Mouse (Mus musculus): ENCODE measurements around the gene Rap1gap. TPM values are rescaled to one million over a fixed set of nuclear protein-coding genes. Genes with fewer than 3 reads are reported as not detected.

The Rap1gap gene
- polyA plus RNA-seq, 1 experiment from 2014 or later: 18.4 TPM

DNA sequence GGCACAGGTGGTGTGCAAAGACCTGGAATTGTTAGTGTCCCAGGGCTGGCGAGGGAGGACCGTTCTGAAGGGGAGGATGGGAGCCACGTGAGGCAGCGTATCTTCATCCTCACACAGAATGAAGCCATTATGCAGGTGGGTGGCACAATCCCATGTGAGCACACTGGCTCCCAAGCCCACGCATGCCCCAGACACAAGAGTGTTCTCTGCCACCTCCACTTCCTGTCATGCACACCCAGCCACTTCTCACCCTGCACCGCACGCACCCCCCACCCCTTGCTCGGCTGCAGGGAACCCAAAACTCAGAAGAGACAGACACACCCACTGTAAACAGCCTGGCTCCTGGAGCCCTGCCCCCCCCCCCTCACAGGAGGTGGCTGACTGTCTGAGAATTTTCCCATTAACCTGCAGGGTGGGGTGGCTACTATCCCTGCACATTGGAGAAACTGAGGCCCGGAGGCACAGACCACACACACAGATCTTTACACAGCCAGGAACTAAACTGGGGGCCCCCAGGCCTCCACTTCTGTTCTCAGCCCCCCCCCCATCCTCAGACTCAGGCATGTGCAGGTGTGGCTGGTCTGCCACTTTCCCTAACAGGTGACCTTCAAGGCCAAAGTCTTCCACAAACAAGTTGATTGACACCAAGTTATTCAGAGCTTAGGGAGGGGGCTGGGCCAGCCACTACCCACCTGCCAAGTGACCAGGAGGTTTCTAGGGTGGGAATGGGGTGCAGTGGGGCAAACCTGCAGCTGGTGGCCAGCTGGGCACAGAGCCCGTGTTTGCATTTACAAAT is 27.8 kb downstream of the Rap1gap start:
- H3K9ac ChIP-seq (ENCODE audit: low read depth, low read length): no peak overlapping the region
- DNase-seq (ENCODE audit: low spot score) (no peak), ATAC-seq (ENCODE audit: low read depth) (no peak)
- H3K27me3 ChIP-seq (replicated peaks; ENCODE audit: control insufficient read depth, insufficient read depth, low read length): no peaks in the 10 kb centered on the region
- H3K4me2 ChIP-seq (ENCODE audit: low read depth, low read length): no peak overlapping the region
- no peak overlapping the region for H3K27ac ChIP-seq (replicated peaks; ENCODE audit: low read depth, low read length)
- no peaks in the 10 kb centered on the region for H3K9me3 ChIP-seq (ENCODE audit: control insufficient read depth, low read length)
- 87% methylated on average over 8 of the region's 10 CpGs for WGBS
- peaks cover 6% of the 10 kb centered on the region; the same call in 1 of the 2 replicates for H3K4me1 ChIP-seq (ENCODE audit: control insufficient read depth, insufficient read depth, low read length)
- no peak overlapping the region for H3K4me3 ChIP-seq (ENCODE audit: low read depth, low read length)
- H3K36me3 ChIP-seq (ENCODE audit: control insufficient read depth, insufficient read depth, low read length): no peaks in the 10 kb centered on the region

DNA sequence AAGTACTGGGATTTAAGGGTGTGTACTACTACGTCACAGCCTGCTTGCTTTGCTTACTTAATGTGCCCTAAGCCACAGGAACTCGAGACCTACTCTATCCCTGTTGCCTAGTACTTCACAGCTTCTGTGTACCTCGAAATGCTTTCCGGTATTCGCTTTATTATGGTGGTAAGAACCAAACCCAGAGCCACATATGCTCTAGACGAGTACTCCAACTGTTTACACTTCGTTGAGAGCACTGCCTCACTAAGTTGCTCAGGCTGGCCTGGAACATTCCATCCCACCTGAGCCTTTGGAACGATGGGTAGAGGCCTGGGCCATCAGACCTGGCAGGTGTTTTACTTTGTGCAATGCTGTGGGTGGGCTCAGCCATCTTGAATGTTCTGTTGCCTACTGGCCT is 30.8 kb downstream of the Rap1gap start:
- Histone ChIP-seq H3K4me1 (ENCODE audit: control insufficient read depth, insufficient read depth, low read length) (peaks cover 20% of the 10 kb centered on the region), H3K27ac (replicated peaks; ENCODE audit: low read depth, low read length) (no peak overlapping the region), H3K9ac (ENCODE audit: low read depth, low read length) (no peak overlapping the region), H3K36me3 (ENCODE audit: control insufficient read depth, insufficient read depth, low read length) (no peaks in the 10 kb centered on the region), H3K9me3 (ENCODE audit: control insufficient read depth, low read length) (no peaks in the 10 kb centered on the region), H3K4me2 (ENCODE audit: low read depth, low read length) (no peak overlapping the region), H3K27me3 (replicated peaks; ENCODE audit: control insufficient read depth, insufficient read depth, low read length) (no peaks in the 10 kb centered on the region), H3K4me3 (ENCODE audit: low read depth, low read length) (no peak overlapping the region)
- DNase-seq (ENCODE audit: low spot score): no peak
- WGBS: 77% methylated on average over 8 of the region's 8 CpGs
- no peak for ATAC-seq (ENCODE audit: low read depth)

DNA sequence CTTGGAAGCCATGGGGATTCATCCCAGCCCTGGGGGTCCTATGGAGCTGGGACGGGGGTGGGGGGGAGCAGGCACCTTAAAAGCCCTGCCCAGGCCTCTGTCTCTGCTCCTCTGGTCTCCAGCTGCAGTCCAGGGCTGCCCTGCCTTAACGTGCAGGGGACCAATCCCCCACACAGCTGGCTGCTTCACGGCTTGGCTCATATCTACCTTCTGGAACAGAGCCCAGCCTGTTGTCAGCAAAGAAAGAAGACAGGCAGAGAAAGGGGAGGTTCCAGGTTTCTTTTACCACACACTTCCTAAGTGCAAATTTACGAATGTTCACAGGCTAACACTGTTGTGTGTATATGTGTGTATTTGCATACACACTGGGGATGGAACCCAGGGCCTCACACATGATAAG is 31.4 kb downstream of the Rap1gap start:
- 0 out of 2 replicates have a peak overlapping the region, but pooled peaks have one; percentile 10 for H3K9ac ChIP-seq (ENCODE audit: low read depth, low read length)
- no peak overlapping the region for H3K4me2 ChIP-seq (ENCODE audit: low read depth, low read length)
- H3K27me3 ChIP-seq (replicated peaks; ENCODE audit: control insufficient read depth, insufficient read depth, low read length): no peaks in the 10 kb centered on the region
- WGBS: 17% methylated on average over 3 of the region's 4 CpGs
- no peak overlapping the region for H3K4me3 ChIP-seq (ENCODE audit: low read depth, low read length)
- ATAC-seq (ENCODE audit: low read depth) (peak; percentile 71), DNase-seq (ENCODE audit: low spot score) (peak; percentile 87)
- H3K4me1 ChIP-seq (ENCODE audit: control insufficient read depth, insufficient read depth, low read length): peaks cover 20% of the 10 kb centered on the region
- H3K36me3 ChIP-seq (ENCODE audit: control insufficient read depth, insufficient read depth, low read length): no peaks in the 10 kb centered on the region
- H3K27ac ChIP-seq (replicated peaks; ENCODE audit: low read depth, low read length): 0 out of 2 replicates have a peak overlapping the region, but pooled peaks have one; percentile 23
- H3K9me3 ChIP-seq (ENCODE audit: control insufficient read depth, low read length): no peaks in the 10 kb centered on the region

DNA sequence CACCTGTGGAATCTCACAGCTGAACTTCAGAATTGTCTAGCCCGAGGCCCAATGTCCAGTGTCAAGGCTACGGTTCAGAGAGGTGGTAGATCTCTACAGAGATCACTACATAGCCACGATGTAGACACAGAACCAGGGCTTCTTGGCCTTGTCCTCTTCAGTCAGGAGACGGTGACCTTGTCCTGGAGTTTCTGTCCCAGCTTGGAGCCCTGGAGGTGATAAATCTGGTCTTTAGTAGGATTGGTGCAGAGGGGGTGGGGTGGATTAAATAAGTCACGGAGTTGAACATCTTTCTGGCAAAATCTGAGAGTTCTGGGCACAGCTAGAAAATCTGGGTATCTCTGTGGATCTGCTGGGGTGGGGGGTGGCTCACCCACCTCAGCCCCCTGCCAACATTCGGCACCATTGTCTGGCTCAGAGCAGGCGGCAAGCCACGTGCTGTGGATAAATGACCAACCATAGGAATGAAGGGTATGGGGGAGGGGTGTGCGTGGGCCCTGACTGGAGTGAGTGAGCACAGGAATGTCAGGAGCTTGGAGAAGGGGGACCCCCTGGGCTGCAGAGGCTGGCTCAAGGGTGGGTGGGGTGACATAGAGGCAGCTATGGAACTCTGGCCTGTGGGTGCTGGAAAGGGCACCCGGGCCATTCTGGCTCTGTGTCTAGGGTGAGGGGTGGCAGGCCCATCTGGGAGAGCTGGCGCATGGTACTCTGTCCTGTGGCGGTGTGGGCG is 32.8 kb downstream of the Rap1gap start:
- Histone ChIP-seq H3K9me3 (ENCODE audit: control insufficient read depth, low read length) (no peaks in the 10 kb centered on the region), H3K4me2 (ENCODE audit: low read depth, low read length) (no peak overlapping the region), H3K27ac (replicated peaks; ENCODE audit: low read depth, low read length) (no peak overlapping the region), H3K9ac (ENCODE audit: low read depth, low read length) (no peak overlapping the region), H3K4me3 (ENCODE audit: low read depth, low read length) (no peak overlapping the region), H3K4me1 (ENCODE audit: control insufficient read depth, insufficient read depth, low read length) (peaks cover 20% of the 10 kb centered on the region), H3K36me3 (ENCODE audit: control insufficient read depth, insufficient read depth, low read length) (no peaks in the 10 kb centered on the region), H3K27me3 (replicated peaks; ENCODE audit: control insufficient read depth, insufficient read depth, low read length) (no peaks in the 10 kb centered on the region)
- no peak for ATAC-seq (ENCODE audit: low read depth)
- WGBS: 63% methylated on average over 11 of the region's 13 CpGs
- DNase-seq (ENCODE audit: low spot score): no peak

DNA sequence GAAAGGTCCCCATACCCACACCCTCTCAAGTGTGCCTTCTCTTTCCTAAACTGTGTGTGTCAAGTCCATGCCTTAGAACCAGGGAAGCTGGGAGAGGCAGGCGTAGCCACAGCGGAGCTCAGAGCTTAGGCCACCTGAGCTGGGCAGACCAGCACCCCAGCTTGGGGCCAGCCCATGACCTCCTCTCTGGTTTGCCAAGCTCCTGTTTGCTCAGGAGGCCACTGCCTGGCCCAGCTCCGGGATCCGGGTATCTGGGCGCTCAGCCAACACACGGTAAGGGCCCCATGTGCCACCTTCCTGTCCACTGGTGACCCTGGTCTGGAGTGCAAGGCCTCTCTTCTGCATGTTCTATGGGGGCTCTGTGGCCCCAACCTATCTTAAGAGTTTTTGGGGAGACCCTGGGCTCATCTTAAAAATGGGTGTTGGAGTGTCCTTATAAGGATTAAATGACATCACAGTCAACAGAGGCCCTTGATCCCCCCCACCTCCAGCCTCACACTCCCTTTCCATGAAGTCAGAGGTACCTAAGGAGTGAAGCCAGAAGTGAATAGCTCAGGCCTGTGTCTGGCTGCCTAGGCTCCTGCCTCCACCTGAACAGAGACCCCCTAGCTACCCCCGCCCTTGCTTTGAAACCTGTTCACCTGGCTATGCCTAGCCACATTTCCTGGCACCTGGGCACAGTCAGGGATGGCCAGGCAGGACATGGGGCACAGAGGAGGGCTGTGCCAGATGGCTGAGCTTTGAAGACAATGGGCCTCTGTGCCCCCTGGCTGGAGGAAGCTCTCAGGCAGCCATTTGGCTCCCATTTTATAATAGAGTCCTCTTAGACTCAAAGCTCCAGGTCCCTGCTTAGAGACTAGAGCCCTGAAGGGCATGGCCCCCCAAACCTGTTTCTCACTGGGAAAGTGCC is 33.8 kb downstream of the Rap1gap start:
- WGBS: 78% methylated on average over 7 of the region's 7 CpGs

DNA sequence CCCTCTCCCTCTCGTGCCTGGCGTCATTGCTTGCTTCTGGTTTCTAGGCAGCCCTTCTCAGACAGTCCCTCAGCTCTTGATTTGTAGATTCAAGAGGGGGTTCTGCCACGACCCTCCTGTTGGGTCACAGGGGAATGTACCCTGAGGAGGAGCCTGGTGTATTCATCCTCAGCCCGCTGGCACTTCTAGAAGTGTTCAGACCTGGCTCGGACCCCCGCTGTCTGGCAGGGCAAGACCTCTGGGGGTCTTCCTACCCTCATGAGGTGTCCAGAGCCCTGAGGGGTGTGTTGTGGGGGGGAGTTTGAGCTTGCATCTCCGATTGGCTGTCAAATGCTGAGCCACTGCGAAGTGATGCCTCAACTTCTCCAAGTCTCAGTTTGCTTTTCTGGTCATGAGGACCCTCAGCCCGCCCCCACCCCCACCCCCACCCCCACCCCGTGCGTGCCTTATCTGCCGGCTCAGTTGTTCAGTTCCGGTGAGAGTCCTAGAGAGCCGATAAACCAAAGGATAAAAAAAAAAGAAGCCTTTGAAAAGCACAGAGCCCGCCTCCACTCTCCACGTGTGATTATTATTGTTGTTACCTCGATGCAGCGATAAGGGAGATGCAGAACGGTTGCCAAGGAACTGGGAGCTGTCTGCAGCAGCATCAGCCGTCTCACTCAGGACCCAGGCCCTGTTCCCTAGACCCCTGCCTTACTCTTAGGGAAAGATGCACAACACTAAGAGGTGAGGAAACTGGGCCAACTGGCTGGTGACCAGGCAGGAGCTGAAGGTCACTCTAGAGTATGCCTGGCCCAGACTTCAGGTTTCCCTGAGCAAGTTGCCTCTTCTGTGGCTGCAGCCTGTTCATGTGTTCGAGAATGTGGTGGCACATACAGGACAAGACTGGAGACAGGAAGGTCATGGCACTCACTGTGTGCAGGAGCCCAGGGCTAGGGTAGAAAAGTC is 35.0 kb downstream of the Rap1gap start:
- no peaks in the 10 kb centered on the region for H3K27me3 ChIP-seq (replicated peaks; ENCODE audit: control insufficient read depth, insufficient read depth, low read length)
- no peak overlapping the region for H3K4me2 ChIP-seq (ENCODE audit: low read depth, low read length)
- no peaks in the 10 kb centered on the region for H3K36me3 ChIP-seq (ENCODE audit: control insufficient read depth, insufficient read depth, low read length)
- ATAC-seq (ENCODE audit: low read depth) (no peak), DNase-seq (ENCODE audit: low spot score) (no peak)
- H3K27ac ChIP-seq (replicated peaks; ENCODE audit: low read depth, low read length): no peak overlapping the region
- WGBS: 62% methylated on average over 21 of the region's 21 CpGs
- no peak overlapping the region for H3K4me3 ChIP-seq (ENCODE audit: low read depth, low read length)
- no peak overlapping the region for H3K9ac ChIP-seq (ENCODE audit: low read depth, low read length)
- peaks cover 20% of the 10 kb centered on the region for H3K4me1 ChIP-seq (ENCODE audit: control insufficient read depth, insufficient read depth, low read length)
- no peaks in the 10 kb centered on the region for H3K9me3 ChIP-seq (ENCODE audit: control insufficient read depth, low read length)

More for the DNA sequence above, 33.8 kb downstream of the Rap1gap start:
- no peaks in the 10 kb centered on the region for H3K36me3 ChIP-seq (ENCODE audit: control insufficient read depth, insufficient read depth, low read length)
- no peak overlapping the region for H3K4me2 ChIP-seq (ENCODE audit: low read depth, low read length)
- ATAC-seq (ENCODE audit: low read depth): peak; percentile 21; the same call in 1 of the 2 replicates
- peaks cover 20% of the 10 kb centered on the region for H3K4me1 ChIP-seq (ENCODE audit: control insufficient read depth, insufficient read depth, low read length)
- no peak overlapping the region for H3K4me3 ChIP-seq (ENCODE audit: low read depth, low read length)
- DNase-seq (ENCODE audit: low spot score): no peak
- H3K9me3 ChIP-seq (ENCODE audit: control insufficient read depth, low read length): no peaks in the 10 kb centered on the region
- no peak overlapping the region for H3K9ac ChIP-seq (ENCODE audit: low read depth, low read length)
- no peaks in the 10 kb centered on the region for H3K27me3 ChIP-seq (replicated peaks; ENCODE audit: control insufficient read depth, insufficient read depth, low read length)
- H3K27ac ChIP-seq (replicated peaks; ENCODE audit: low read depth, low read length): no peak overlapping the region

DNA sequence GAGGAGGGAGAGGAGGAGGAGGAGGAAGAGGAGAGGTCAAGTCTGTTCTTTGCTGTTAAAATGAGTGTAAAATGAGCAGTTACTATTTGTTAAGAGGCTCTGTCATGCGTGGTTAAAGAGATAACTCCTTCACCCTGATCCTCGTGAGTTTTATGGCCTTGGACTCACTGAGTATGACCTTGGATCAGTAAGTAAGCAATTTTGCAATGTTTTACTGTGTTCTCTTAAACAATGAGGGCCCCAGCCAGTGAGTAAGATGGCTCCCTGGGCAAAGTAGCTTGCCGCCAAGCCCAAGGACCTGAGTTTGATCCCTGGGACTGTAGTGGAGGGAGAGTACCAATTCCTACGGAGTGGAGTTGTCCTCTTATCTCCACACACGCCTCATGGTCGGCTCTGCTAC is 36.4 kb downstream of the Rap1gap start:
- Histone ChIP-seq H3K36me3 (ENCODE audit: control insufficient read depth, insufficient read depth, low read length) (no peaks in the 10 kb centered on the region), H3K4me3 (ENCODE audit: low read depth, low read length) (no peak overlapping the region), H3K9me3 (ENCODE audit: control insufficient read depth, low read length) (no peaks in the 10 kb centered on the region), H3K27me3 (replicated peaks; ENCODE audit: control insufficient read depth, insufficient read depth, low read length) (no peaks in the 10 kb centered on the region), H3K4me2 (ENCODE audit: low read depth, low read length) (no peak overlapping the region), H3K4me1 (ENCODE audit: control insufficient read depth, insufficient read depth, low read length) (peaks cover 17% of the 10 kb centered on the region), H3K27ac (replicated peaks; ENCODE audit: low read depth, low read length) (no peak overlapping the region), H3K9ac (ENCODE audit: low read depth, low read length) (no peak overlapping the region)
- DNase-seq (ENCODE audit: low spot score) (no peak), ATAC-seq (ENCODE audit: low read depth) (no peak)
- 60% methylated on average over 6 of the region's 6 CpGs for WGBS
